Mouse (Mus musculus) adrenal gland, postnatal 25 days (tissue): ENCODE data around the gene Mcm2. TPM values are rescaled to one million over a fixed set of nuclear protein-coding genes. Genes with fewer than 3 reads are reported as not detected.

ENCODE experiments used
- DNase-seq: peaks from one replicate; pipeline ENCODE4 v3.0.0; 2021; ENCODE audit warnings: mixed read lengths
- long read RNA-seq: library from polyadenylated mRNA; stranded (forward); transcript quantifications from one replicate; pipeline ENCODE4 v2.0.0, GENCODE M21; 2021
- total RNA-seq: library from RNA; stranded (reverse); gene quantifications from 2 replicates; pipeline ENCODE4 v1.2.3, GENCODE M21; 2021

Mcm2 gene
- total RNA-seq, result 48.6 and 50.9 TPM in 2 replicates
- long read RNA-seq, transcript Mcm2-201 (16 exons, 3,371 nt), result major isoform, 80 of 107 reads
- long read RNA-seq, partial matches to known transcripts, result 21 of 107 reads
- long read RNA-seq, other reads (novel, unspliced or antisense), result 6 of 107 reads

DNA sequence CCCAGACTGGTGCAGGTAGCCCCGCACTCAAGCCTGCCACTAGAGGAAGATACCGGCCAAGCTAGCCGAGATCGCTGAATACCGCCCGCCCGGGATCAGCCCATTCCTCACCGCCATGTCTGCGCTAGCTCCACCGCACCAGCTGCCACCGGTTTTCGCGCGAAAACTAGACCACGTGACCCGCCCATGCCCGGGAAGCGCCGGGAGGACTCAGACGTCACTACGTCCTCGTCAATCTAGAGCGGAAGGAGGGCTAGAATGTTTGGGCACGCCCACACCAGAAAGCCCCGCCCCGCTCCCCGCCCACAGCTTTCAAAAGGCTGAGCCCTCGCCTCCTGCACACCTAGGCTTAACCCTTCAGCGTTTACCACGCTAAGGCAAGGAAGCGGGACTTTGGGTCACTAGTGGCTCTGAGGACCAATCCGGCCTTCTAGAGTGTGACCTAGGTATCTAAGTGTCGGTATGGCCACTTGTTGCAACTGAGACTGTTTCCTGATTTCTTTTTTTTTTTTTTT lies at the start of gene Mcm2:
Gene Mcm2, minus strand, starts transcription at position 247 of the 515 bp plus-strand sequence.
- DNase-seq, result peak; percentile 96

DNA sequence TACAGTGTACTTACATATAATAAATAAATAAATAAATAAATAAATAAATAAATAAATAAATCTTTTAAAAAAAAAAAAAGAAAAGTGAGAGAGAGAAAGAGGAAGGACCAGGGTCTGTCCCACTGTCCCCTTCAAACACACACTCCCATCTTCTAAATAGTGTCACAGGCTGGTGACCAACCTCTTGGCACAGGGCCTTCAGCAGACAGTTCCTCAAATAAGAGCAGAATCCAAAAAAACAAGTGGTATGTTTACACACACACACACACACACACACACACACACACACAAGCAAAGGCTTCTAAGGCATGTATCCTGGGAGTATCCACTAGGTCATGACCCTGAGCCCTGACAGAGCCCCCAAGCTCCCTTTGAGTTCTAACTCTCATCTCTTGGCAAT lies 49.2 kb upstream of the Mcm2 start:
- DNase-seq, result no peak

DNA sequence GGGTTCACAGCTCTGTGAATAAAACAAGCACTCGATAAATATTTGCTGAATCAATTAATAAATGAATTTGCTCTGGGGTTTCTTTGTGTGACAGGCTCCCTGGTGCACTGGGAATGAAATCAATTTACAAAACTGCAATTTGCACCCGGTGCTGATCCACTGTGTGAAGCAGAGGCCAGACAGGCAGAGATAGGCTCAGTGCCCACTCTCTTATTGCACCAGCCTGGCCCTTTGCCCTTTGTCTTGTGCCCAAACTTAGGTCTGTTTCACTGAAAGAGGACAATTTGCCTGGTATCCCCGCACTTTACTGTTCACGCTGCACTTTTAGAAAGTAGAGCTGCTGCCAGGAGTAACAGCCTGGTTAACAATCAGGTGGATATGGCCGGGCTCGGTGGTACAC lies 47.9 kb upstream of the Mcm2 start:
- DNase-seq, result no peak

DNA sequence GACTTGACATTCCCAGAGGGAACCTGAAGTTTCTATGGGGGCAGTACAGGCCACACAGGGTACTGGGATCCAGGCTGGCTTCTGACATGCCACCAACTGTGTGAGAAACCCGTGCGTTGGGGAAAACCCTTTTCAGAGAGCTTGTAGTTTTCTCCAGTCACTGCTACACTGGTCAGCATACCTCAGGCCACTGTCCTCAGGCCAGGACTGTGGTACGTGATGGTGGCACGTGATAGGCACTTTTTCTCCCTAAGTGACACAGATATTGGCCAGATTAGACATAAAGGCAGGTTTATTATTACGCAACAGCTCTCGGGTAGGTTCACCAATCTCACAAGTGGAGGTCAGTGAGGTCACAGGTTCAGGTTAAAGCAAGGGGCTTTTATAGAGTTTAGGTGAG lies 45.1 kb upstream of the Mcm2 start:
- DNase-seq, result no peak

DNA sequence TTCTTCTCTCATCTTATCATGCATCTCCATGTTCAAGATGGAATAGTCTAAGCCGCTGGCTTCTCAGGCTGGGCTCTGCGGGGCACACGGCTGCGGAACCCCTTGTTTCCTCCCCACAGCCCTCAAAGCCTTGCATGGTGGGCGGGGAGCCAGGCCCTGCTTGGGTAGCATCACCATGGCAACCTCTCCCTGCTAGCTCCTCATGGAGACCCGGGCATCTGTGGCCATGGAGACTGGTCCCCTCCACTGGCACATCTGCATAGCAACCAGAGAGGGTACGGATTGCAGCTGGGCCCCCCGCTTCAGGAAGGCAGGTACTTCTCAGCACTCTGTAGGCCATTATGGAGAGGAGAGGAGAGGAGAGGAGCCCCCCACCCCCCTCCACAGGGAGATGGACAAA lies 44.0 kb upstream of the Mcm2 start:
- no peak for DNase-seq

DNA sequence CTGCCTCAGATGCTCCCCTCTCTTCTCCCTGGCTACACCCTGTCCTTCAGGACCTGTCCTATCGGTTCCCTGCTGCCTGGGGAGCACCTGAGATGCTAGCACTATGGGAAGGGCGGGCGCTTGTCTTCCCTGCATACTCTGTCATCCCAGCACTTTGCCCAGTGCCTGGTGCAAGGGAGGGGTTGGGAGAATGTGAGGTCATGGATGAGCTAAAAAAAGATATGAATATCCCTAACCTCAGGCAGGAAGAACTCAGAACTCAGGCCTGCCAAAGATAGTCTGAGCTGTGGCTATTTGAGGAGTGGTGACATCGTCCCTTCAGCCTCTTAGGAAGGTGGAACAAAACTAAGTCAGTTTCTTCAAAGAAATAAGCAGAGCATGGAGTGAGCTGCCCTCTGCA lies 43.0 kb upstream of the Mcm2 start:
- no peak for DNase-seq

DNA sequence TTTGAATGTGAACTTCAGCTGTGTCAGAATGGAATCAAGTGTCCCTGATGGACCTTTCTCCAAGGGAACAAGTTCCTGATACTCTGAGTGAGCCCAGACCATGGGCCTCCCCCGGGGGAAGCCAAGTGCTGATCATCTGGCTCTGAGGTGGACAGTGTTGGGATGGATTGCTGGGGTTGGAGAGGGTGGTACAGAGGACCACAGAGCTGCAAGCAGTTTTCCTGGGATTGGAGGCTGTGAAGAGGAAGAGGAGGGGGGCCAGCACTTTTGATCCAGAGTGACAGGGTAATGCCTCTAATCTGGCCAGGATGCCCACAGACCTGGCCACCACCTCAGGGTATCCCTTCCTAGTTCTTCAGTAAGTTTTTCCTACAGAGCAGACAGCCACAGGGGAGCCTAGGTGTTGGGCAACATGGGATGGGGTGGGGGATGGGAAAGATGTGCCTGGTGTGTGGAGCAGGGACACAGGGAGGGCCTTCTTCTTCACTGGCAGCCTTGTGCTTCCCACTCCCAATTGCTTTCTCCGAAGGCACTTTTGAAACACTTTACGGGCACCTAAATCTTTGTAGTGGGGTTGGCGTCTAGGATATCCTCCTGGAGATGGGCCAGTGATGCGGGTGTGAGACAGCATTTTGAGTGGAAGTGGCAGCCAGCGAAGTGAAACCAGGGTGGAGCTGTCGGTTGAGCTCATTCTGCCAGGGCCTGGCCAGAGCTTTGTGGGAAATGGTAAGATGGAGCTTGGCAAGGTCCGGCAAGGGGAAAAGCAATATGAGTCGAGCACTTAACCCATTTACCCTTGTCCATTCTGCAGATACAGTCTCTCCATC lies 41.7 kb upstream of the Mcm2 start:
- no peak for DNase-seq

DNA sequence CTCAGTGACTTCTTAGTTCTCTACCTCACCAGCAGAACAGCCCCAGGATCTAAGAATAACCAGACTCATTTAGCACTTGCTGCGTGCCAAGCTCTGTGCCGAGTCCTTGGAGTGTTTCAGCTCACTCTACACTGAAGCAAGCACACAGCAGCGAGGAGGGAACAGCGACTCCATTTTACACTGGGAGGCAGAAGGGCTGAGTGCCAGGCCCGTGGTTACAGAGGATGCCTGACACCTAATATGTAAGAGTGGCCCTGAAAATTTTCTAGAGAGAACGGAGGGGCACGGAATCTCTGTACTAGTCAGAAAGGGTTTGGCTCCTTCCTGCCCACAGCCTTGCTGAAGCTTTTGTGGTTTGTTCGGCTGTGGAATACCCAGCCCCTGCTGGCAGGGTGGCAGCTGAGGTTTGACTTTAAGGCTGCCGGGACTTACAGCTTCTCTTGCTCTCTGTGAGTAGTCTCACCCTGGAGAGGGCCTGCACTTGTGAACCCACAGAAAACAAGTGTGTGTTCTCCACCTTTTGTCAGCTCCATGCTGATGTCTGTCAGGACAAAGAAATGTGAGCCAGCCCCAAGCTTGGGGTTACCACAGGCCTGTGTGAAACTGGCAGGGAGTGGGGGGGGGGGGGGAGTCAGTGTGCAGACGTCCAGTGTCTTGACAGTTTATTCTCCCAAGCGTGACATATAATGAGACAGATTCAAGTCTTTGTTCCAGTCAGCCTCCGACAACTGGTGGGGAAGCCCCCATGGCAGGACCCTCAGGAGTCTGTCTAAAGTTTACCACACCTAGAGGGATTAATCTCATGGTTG lies 40.9 kb upstream of the Mcm2 start:
- DNase-seq, result peak; percentile 27

DNA sequence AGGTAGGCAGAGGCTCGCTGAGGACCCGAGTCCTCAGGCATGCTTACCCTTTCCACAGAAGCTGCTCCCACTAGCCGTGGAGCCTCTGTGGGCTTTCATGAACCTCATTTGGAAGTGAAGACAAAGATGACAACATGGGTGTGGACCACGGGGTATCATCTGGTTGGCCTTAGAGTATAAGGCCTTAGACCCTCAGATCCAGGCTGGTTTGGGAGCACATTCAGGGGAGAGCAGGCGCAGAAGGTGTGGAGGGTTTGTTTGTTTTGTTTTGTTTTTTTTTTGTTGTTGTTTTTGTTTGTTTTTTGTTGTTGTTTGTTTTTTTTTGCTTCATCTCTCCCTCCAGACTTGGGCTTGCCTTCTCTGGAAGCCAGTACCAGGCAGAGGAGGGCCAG lies 40.1 kb upstream of the Mcm2 start:
- DNase-seq, result no peak

DNA sequence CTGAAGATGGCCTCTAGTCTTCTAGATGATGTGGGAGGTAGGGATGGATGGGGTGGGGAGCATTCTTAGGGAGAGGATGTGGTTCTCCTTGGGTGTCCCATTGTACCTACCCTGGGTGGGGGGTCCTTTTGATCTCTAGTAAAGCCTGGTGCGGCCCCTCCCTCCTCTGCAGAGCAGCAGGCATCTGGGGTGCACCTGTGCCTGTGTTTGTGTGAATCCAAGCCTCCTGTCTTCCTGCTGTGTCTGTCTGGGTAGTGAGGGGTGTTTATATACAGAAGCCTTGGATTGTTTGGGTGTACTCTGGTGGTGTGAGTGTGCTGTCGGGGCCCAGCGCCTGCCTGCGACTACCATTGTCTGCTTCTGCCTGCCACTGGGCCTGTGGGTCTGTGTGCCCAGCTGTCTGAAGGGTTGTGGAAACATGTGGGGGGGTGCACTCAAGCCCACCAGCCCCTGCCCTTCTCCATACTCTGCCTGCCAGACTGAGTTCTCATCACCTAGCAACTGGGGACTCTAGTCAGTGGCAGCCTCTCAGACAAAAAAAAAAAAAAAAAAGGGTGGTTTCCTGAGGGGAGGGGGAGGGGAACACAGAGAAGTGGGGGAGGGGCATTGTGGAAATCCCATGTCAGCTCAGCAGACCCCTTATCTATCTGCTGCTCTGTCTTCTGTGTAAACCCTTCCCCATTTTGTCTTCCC lies 39.5 kb upstream of the Mcm2 start:
- DNase-seq, result no peak

DNA sequence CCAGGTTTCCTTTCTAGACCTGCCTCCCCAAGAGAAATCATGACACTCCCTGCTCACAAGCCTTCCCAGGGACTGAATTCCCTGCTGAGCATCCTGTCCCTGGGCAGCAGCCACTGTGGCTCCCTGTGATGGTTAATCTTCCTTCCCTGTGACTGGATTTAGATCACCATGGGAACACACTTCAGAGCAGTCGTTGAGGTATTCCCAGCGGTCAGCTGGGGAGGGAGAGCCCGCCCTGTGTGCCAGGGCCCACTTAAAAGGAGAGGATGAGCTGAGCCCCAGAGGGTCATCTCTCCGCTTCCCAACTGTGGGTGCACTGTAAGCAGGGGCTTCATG lies 38.6 kb upstream of the Mcm2 start:
- no peak for DNase-seq

DNA sequence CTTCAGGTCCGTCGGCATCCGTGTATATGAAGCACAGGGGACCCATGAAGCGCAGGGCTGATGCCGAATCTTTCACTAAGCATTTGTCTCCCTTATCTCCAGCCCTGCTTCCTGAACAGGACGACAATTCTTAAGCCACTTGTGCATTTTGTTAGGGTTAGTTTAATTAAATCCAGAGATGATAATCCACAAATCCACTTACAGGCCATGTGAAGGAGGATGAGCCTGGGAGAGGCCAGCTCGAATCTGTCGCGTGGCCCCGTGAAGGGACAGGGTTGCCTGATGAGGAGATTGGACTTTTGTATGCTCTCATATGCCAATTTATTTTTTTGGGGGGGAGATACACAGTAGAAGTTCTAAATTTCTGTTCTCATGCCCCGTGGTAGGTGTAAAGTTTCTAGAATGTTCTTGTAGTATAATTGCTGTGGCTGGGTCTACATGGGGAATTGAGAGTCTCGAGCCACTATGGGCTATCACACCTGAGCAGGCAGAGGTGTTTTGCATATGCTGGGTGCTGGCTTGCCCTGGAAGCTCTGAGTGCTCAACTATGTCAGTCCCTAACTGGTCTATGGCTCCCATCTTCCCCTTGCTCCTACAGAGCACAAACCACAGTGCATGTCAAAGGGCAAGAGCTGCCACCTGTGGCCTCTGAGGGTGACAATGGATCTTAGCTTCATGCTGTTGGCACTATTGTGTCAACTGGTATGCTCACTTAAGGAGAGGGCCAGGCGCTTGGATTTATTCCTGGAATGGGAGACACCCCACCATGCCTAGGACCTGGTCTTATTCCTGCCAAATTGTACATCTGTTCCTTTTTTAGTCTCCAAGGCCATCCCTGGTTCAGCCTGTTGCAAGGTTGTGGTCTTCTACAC lies 38.0 kb upstream of the Mcm2 start:
- no peak for DNase-seq

DNA sequence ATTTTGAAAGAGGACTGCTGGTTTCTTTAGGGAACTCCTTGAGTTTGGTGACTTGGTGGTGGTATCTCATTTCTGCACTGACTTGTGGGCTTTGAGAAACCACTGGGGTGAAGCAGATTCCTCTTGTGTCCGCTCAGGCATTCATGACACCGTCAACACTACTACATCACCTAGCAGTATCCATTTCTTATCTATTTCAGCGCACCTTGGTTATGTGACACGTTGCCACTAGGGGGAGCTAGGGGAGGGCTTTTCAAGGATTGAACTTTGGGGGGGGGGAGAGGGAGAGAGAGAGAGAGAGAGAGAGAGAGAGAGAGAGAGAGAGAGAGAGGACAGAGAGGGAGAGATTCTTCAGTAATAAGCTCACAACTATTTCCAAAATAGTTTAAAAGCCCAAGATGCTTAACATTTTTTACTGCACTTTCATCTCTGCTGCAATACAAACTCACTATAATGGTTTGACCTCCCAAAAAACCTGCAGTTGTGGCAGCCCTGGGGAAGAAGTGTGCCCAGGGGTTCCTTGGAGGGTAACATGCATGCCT lies 37.2 kb upstream of the Mcm2 start:
- peak; percentile 30 for DNase-seq

DNA sequence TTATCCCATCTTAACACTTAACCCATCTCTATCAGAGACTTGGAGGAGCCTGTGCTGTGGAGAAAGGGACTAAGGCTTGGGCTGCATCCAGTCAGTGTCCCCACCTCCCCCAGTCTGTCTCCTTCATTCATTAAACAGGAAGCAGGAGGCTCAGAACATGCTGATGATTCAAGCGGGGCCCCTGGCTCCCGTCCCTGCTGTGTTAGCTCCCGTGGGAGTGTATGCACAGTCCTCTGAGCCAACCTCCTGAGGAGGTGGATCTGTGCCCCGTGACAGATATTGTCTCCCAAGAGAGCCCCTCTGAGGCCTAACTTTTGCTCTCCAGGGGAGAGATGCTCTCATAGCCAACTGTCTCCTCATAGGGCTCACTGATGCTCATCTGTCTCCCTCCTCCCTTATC lies 36.2 kb upstream of the Mcm2 start:
- DNase-seq, result no peak

DNA sequence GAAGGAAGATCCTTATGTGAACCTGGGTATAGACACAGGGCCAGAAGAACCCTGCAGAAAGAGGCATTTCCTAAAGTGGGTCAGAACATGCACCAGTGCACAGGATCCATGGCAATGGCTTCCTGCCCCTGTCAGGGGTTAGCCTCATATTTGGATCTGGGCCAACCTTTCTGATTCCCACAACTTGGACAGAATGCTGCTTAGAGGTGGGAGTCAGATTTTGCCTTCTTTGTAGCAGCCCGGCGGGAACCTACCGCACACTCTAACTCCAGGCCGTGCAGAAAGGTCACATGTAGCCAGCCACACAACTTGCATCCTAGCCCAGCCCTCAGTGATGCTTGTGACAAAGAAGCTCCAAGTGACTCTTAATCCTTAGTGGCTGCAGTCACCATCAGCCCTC lies 35.6 kb upstream of the Mcm2 start:
- DNase-seq, result no peak

DNA sequence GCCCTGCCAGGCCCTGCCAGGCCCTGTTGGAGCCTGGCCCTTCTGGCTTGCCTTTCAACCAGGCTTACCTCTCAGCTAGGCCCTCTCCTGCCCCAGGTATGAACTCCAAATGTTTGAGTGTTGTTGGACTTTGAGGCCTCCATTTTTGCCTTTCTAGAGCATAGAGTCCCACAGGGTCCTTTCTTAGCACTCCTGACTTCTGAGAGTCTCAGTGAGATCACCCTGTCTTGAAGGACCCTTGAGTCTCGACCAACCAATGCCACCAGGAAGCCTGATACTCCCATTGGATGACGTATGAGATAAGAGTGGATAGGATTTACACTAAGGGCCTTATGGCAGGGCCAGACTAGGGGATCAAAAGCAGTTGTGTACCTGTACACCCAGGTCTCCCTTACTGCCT lies 32.9 kb upstream of the Mcm2 start:
- no peak for DNase-seq

DNA sequence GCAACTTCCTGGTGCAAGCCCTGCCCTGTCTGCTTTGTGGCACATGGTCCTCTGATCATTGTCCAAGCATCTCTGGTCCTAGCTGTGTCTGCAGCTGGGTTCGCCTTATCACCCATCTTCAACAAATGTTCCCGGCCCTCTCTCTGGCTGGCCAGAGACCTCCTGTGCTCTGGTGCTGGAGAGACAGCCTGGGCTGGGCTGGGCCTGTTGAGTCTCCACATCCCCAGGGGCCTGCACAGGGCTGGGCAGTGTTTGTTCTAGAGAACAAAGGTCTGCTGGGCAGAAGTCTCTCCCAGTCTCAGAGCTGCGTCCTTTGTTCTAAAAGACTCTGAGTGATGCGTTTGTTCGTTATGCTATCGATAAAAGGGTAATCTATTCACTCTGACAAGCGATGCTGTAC lies 31.5 kb upstream of the Mcm2 start:
- DNase-seq, result no peak

DNA sequence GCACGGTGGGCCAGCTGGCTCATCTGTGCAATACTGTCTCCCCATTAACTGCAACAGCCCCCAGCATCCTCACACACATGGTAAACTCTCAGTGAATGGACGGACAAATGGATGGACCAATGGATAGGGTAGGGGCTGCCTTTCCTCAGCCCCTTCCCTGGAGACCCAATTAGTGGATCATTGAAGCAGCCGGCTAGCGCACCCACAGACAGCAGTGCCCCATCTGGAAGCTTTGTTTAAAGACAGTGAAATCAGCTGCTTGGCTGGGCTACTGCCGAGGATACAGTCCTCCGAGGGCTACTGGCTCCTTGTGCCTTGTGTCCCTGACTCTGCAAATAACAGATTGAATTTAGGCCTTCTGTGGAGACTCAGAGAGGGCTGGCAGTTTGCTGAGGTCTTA lies 30.9 kb upstream of the Mcm2 start:
- peak; percentile 0 for DNase-seq

DNA sequence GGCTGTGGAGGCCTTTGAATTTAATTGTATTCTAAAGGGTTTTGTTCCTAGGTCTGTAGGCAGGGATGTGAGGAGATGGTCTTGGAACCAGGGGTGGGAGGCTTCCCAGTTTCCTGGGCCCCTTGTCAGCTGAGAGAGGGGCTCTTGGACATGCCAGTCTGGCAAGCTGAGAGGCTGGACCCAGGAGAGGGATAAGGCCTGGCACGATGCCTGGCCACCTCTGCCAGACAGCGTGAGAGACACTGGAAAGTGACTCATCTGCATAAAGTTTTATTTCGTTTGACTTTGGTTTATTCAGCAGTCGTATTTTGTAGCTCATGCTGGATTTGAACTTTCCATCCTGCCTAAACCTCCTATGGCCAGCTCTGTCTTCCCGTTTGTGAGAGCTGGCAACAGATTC lies 30.0 kb upstream of the Mcm2 start:
- peak; percentile 80 for DNase-seq

DNA sequence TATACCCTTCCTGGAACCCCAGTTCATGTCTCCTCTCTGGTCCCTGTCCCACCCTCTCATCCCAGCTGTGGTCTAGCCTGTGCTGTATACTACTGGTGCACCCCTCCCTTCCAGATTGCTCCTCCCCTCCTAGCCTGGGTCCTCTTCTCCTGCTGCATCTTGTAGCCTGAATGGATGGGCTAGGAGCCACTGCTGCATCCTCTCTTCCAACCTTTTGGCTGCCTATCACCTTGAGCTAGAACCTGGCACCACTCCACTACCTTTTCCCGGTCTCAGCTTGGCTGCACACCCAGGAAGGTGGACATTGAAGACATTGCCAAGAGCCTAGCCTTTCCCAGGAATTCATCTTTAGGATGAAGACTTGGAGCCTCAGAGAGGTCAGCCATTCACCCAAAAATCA lies 29.4 kb upstream of the Mcm2 start:
- DNase-seq, result peak; percentile 4

DNA sequence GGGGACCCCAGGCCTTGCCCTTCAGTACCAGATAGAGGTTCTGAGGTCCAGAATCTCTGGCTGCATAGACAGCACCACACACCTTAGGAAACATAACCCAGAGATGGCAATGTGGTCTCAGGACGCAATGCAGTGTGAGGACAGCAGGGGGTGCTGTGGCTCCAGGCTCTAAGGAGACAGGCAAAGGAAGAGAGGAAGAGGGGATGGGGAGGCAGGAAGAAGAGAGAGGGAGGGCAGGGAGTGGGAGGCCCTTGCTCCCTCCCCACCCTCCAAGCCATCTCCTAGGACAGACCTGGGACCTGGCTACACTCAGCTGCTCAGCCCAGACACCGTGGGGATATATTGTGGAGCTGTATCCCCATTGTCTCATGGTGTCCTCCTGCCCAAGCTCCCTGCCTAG lies 29.0 kb upstream of the Mcm2 start:
- peak; percentile 82 for DNase-seq
